Mouse (Mus musculus): Measurements from ENCODE around the gene Ptprd.

DNA sequence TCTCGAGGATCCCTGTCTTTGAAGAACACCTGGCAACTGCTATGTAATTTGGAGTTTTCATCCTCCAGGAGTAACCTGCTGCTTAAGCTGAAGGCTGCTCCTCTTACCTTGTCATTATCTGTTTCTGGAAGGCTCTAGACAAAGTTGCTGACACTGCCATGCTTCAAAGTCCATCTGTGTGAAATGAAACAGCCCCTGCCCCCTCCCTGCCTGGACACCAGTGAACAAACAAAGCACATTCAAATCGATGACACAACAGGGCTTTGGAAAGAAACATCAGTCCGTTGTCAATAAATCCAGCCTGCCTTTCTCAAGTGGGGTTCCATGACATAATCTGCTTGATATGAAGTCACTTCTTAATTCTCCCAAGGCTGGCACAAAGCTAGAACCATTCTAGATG, 1867.7 kb downstream of the Ptprd start:
- TF ChIP-seq CTCF (IDR thresholded peaks at IDR 0.05; ENCODE audit: borderline replicate concordance, insufficient read depth, low read depth, low read length) (no peak), POLR2A (IDR thresholded peaks at IDR 0.05; ENCODE audit: borderline replicate concordance, insufficient read depth, low read length) (no peak)
